Mouse (Mus musculus) C2C12 (cell line): ENCODE results near the gene Zfp385c.

Experiments
- CEBPB ChIP-seq: IDR thresholded peaks from one replicate; pipeline ENCODE4 v1.6.1; 2011; ENCODE audit warnings: low read depth, mild to moderate bottlenecking, control low read depth, moderate library complexity
- CTCF ChIP-seq: IDR thresholded peaks from one replicate; pipeline ENCODE4 v1.5.1; 2011; ENCODE audit not compliant: control insufficient read depth, insufficient read depth, insufficient read length
- FOSL1 ChIP-seq: IDR thresholded peaks from one replicate; pipeline ENCODE4 v1.8.0; 2011; ENCODE audit warnings: mild to moderate bottlenecking, low read length; ENCODE audit not compliant: poor library complexity, insufficient read depth, severe bottlenecking
- MAX ChIP-seq: IDR thresholded peaks from one replicate; pipeline ENCODE4 v1.6.1; 2011; ENCODE audit warnings: mild to moderate bottlenecking, control low read depth
- MYOG ChIP-seq: IDR thresholded peaks from one replicate; pipeline ENCODE4 v1.6.1; 2011; ENCODE audit not compliant: control insufficient read depth, insufficient read length; ENCODE audit errors: extremely low read depth
- USF1 ChIP-seq: IDR thresholded peaks from one replicate; pipeline ENCODE4 v1.6.1; 2011; ENCODE audit warnings: low read depth, mild to moderate bottlenecking, control low read depth, moderate library complexity

- no peak for TF ChIP-seq CTCF
- TF ChIP-seq CEBPB = no peak
- no peak for TF ChIP-seq FOSL1
- no peak for TF ChIP-seq MAX
- no peak for TF ChIP-seq USF1
- TF ChIP-seq MYOG = no peak
Measured at GRCm38 (mm10) chr11:100616332-100616731, 75.9 kb downstream of the Zfp385c start.
